Comparison of ENCODE assay signal across 8 mouse cellular contexts in the genomic region with DNA sequence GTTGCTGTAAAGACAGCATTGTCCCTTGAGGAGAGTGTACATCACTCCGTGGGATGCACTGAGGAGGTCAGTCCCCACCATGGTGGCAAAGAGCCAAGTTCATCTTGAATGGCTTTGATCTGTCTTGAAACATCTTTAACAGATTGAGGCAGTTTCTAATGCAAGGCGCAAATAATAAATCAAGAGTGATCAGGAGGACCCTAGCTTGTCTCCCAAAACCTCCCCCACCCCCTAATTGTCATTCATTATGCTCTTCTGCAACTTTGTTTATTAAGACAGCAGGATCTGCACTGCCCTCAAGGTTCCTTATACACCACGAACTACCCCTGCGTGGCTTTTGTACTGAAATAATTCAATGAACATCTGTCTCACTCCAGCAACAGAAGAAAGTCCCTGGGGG. TPM values are rescaled to one million over a fixed set of nuclear protein-coding genes. Genes with fewer than 3 reads are reported as not detected.
DNase-seq lines count a peak whose midpoint lies in the region; ATAC-seq lines count a peak whose summit lies in the region.

A gene (plus strand): TSS at position 301 of the 400 bp plus-strand sequence.

- H3K36me3 ChIP-seq in hindbrain, embryonic 14.5 days (replicated peaks; ENCODE audit: control insufficient read depth, insufficient read depth): peaks cover 9% of the 10 kb centered on the region
- no peaks in the 10 kb centered on the region for H3K36me3 ChIP-seq in liver, embryonic 16.5 days (ENCODE audit: control insufficient read depth, insufficient read depth)

- peak within 1 kb of the TSS; percentile 82 for H3K4me2 ChIP-seq in hindbrain, embryonic 14.5 days (replicated peaks)
- peak within 1 kb of the TSS; percentile 87 for H3K4me2 ChIP-seq in liver, embryonic 16.5 days (ENCODE audit: low read depth, low read length)

- H3K27ac ChIP-seq in hindbrain, embryonic 14.5 days: peak within 1 kb of the TSS; percentile 93
- no peak within 1 kb of the TSS for H3K27ac ChIP-seq in liver, embryonic 16.5 days (ENCODE audit: low read length)

- no peaks in the 10 kb centered on the region for H3K27me3 ChIP-seq in hindbrain, embryonic 14.5 days (ENCODE audit: control insufficient read depth, insufficient read depth, low read length)
- H3K27me3 ChIP-seq in liver, embryonic 16.5 days (ENCODE audit: control insufficient read depth, insufficient read depth, low read depth, low read length): no peaks in the 10 kb centered on the region; the same call in 1 of the 2 replicates

- H3K9me3 ChIP-seq in hindbrain, embryonic 14.5 days (ENCODE audit: control insufficient read depth, low read length): no peaks in the 10 kb centered on the region
- H3K9me3 ChIP-seq in liver, embryonic 16.5 days (replicated peaks; ENCODE audit: control insufficient read depth, low read length): no peaks in the 10 kb centered on the region

- WGBS in hindbrain, embryonic 14.5 days: 50% methylated on average over 4 of the region's 4 CpGs
- 71% methylated on average over 4 of the region's 4 CpGs for WGBS in liver, embryonic 16.5 days (ENCODE audit: insufficient replicate concordance)

- no peak for ATAC-seq in hindbrain, embryonic 14.5 days (ENCODE audit: low FRiP score)
- ATAC-seq in liver, embryonic 16.5 days (ENCODE audit: low read depth): no peak

- peak within 1 kb of the TSS; percentile 80 for H3K9ac ChIP-seq in hindbrain, embryonic 14.5 days
- peak within 1 kb of the TSS; percentile 83; the same call in 1 of the 2 replicates for H3K9ac ChIP-seq in liver, embryonic 16.5 days (ENCODE audit: low read depth, low read length)

- peaks cover 23% of the 10 kb centered on the region for H3K4me1 ChIP-seq in hindbrain, embryonic 14.5 days (replicated peaks; ENCODE audit: control insufficient read depth, insufficient read depth, low read length)
- H3K4me1 ChIP-seq in liver, embryonic 16.5 days (ENCODE audit: control insufficient read depth, low read depth, low read length): peaks cover 15% of the 10 kb centered on the region

- H3K4me3 ChIP-seq in hindbrain, embryonic 14.5 days (replicated peaks; ENCODE audit: low read length): peak within 1 kb of the TSS; percentile 63
- peak within 1 kb of the TSS; percentile 78 for H3K4me3 ChIP-seq in liver, embryonic 16.5 days (ENCODE audit: low read depth, low read length)

- DNase-seq in kidney, postnatal 10 days: peak; percentile 8
- no peak for DNase-seq in kidney, adult 11 months
- peak; percentile 0 for DNase-seq in ZHBTc4 (ENCODE audit: low read depth, low spot score)
- no peak for DNase-seq in gastrocnemius, adult 18-20 months (ENCODE audit: low spot score)
- DNase-seq in hindbrain, embryonic 14.5 days (ENCODE audit: low spot score): no peak
- DNase-seq in right cerebral cortex, postnatal 4 days: no peak
- no peak for DNase-seq in embryo, embryonic 11 days

RNA-seq across cellular contexts. Expression of the gene that starts here (rescaled TPM):
- 10 to 100 TPM; 26.2 to 26.3 TPM for total RNA-seq in gastrocnemius, adult 18-20 months (2021)
- 129 and 134 TPM in 2 replicates for polyA plus RNA-seq in hindbrain, embryonic 14.5 days (2014; fragmentation: Nextera tagmentation; extraction: Ambion mirVana)
- 22.8 and 25.9 TPM in 2 replicates for polyA plus RNA-seq in liver, embryonic 16.5 days (2015; fragmentation: Nextera tagmentation; extraction: Ambion mirVana)

Comparison
In these comparisons a context has a peak if more than half of its experiments do, and no peak if none do; other contexts are left out.
1. DNase-seq: peak in kidney, postnatal 10 days (single experiment) and ZHBTc4 (single experiment); none in kidney, adult 11 months (single experiment), gastrocnemius, adult 18-20 months (single experiment), hindbrain, embryonic 14.5 days (single experiment), right cerebral cortex, postnatal 4 days (single experiment) and embryo, embryonic 11 days (single experiment).